Mouse (Mus musculus): ENCODE results near the gene Rnase9.
A peak's percentile ranks its signal among the peaks of the same experiment; 100 is the strongest.
"Not testable (repeated sequence)": the region's sequence is repeated elsewhere in the genome, so short reads cannot be mapped to it uniquely, and the experiment has no call there.

Gene Rnase9

DNA sequence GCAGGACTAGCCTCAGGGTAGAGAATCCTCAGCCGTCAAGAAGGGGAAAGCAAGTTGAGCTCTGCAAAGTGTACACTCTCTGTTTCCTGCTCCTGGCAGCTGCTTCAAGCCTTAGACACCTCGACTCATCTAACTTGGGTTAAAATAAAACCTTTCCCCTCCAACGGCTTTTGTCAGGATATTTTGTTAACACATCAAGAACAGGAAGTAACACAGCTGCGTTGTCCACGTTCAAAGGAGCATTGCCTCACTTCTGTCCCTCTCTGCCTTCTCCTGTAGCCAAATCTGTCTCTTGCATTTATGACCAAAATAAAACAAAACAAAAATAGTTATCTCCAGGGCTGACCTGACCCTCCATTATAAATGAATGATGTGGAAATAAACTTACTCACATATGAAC lies 6.2 kb upstream of the Rnase9 start:
- DNase-seq, result no peak

- no peak for DNase-seq
Observed at GRCm38 (mm10) chr14:51036214-51036613, 5.5 kb downstream of the Rnase9 start.

GRCm38 (mm10) chr14:51035206-51035605 lies 6.5 kb downstream of the Rnase9 start:
- no peak for DNase-seq

- no peak for DNase-seq
Observed at GRCm38 (mm10) chr14:51027387-51028155, 14.1 kb downstream of the Rnase9 start.

DNA sequence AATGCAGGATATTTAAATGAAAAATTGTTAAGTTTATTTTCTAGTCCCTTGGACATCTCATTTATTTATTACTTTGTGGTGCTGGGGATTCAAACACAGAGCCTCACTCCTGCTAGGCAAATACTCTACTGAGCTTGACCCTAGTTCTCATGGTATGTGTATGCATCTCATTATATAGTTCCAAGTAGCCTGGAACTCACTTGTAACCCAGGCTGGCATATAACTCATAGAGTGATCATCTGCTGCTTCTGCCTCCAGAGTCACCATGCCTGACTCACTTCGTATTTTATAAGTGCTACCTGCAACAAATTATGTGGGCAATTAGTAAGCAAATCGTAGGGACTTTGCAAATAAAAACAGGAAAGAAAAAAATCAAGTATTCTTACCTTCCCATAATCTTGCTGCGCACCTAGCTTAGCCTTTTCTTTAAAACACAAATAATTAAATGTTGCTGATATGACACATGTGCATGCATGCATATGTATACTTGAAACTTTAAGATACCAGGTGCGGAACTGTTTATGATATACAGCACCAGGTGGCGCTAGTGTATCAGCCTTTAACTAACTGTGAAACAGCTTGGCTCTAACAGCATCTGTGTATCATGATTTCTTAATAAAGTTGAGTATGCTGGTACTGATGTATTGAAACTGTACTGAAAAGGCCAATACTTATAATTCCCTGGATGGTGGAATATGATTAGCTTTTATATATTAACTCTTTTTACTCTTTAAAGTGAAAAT lies 15.1 kb downstream of the Rnase9 start:
- peak; percentile 62 for DNase-seq

DNA sequence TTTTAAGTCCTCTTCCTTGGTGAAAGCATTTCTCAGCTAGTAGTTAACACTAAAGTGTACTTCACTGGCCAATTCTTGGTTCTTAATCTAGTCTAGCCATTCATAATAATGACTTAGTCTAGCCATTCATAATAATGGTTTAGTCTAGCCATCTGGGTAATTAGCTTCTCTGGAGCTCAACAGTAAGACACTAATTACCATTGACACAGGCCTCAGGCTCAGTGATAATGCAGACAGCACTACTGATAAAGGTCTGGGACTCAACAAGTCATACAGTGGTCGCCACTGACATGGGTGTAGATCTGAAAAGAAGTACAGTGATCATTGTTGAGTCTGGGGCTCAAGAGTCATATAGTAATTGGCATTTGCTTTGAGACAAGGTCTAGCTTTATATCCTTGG lies 16.8 kb downstream of the Rnase9 start:
- DNase-seq, result no peak

DNA sequence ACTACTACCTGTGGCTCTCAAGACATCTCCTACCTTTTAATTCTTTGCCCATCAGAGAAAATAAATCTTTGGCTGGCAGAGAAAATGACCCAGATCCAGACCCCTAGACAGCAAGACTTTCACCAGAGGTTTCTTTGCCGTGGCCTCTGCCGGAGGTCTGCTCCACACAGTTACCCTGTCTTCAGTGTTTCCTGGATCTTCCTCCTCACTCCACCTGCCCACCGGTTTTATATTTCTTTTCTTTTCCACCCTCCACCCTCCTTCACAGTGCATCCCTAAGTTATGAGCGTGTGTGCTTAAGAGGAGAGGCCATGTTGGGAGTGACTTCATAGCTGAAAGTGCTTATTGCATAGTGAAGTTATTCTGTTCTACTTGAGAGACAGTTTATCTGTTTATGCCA lies 18.2 kb downstream of the Rnase9 start:
- no peak for DNase-seq

GRCm38 (mm10) chr14:51017256-51017655 lies 24.4 kb downstream of the Rnase9 start:
- no peak for DNase-seq

DNA sequence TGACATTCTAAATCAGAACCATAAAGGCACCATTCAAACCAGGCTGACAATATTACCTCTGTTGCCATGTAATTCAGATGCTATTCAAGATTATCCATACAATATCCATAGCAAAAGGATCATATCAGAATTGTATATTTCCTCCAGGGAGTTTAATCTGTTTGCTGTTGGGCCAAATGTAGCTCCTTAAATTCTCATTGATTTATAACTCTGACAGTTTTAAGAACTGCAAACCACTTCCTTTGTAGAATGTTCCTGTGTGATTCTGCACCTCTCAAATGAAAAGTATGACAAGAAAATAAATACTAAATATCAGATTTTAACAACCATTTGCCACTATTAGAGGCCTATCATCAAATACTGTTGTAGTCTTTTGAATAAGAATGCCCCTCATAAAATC lies 25.9 kb downstream of the Rnase9 start:
- no peak for DNase-seq

DNA sequence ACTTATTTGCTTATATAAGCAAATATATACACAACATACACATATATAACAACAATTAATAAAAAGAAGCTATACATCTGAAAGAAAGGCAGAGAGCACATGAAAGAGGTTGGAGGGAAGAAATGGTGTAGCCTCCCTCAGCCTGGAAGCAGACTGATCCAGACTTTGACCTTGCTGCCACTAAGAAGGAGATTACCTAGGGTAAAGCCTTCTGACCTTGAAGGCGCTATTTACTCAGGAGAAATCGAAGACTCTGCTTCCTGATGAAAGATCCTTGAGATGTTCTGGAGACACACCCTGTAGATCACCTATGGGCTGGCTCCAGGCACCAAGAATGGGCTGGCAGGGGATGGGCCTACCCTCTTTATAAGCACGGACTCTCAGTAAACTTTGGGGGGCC lies 26.9 kb downstream of the Rnase9 start:
- DNase-seq, result not testable (repeated sequence)

DNA sequence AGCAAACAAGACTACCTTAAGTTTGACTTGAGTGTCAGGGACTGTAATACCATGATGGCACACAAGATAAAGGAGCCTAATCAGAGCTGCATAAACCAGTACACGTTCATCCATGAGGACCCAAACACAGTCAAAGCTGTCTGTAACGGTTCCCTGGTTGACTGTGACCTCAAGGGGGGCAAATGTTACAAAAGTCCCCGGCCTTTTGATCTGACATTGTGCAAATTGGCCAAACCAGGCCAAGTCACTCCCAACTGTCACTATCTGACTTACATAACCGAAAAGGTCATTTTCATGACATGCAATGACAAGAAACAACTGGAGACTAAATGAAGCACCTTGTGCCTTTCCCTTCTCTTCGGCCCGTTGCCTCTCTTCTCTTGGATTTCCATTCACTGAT lies 32.1 kb downstream of the Rnase9 start:
- DNase-seq, result no peak

- no peak for DNase-seq
Observed at GRCm38 (mm10) chr14:51008781-51009180, 32.9 kb downstream of the Rnase9 start.

GRCm38 (mm10) chr14:51007914-51008713 lies 33.6 kb downstream of the Rnase9 start:
- DNase-seq, result peak; percentile 46

- DNase-seq, result no peak
Observed at GRCm38 (mm10) chr14:51007152-51007801, 34.4 kb downstream of the Rnase9 start, which contains the start of gene Rnase10. Gene Rnase10, plus strand, starts transcription at chr14:51007751.

DNA sequence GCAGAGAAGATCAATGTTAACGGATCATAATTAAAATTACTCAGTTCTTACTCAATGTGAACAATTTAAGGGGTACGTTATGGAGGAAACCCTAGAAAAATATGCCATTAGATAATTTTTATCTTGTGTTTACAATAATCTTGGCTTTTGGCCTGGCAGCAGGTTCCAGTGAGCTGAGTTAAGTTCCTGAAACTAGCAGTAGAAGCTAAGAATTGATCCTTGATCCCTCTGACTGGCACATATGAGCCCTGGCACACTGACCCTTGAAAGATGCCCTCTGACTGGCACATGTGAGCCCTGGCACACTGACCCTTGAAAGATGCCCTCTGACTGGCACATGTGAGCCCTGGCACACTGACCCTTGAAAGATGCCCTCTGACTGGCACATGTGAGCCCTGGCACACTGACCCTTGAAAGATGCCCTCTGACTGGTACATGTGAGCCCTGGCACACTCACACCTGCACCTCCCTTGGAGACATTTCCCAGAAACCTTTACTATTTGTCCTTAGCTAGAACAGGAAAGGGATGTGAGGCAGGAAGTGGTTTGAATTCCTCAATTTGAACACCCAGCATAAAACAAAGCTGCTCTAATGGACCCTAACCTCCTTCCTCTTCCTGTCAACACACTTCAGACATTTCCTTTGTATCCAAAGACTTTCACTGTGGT lies 43.5 kb downstream of the Rnase9 start:
- DNase-seq, result no peak

GRCm38 (mm10) chr14:50997088-50997487 lies 44.6 kb downstream of the Rnase9 start:
- DNase-seq, result no peak

- no peak for DNase-seq
Observed at GRCm38 (mm10) chr14:50991037-50991436, 50.6 kb downstream of the Rnase9 start.
